Mouse (Mus musculus) heart, embryonic 13.5 days (tissue): ENCODE data around the gene Usp21. TPM values are rescaled to one million over a fixed set of nuclear protein-coding genes. Genes with fewer than 3 reads are reported as not detected.

ENCODE experiments used
- ATAC-seq: fragments of 200-750 bp; cut with Nextera tagmentation; 2 replicates; pipeline ENCODE4 v1.8.0; 2017; ENCODE audit warnings: moderate TSS enrichment; ENCODE audit not compliant: insufficient number of reproducible peaks, low FRiP score, low TSS enrichment; ENCODE audit errors: extremely low read depth
- H3K27ac ChIP-seq: fragments of 300-500 bp; sonication (generic); replicated peaks from 2 replicates; pipeline ENCODE4 v1.5.1; 2015; ENCODE audit warnings: moderate library complexity, mild to moderate bottlenecking, inconsistent platforms
- H3K27me3 ChIP-seq: fragments of 300-500 bp; sonication (generic); replicated peaks from 2 replicates; pipeline ENCODE4 v1.6.1; 2015; ENCODE audit warnings: mild to moderate bottlenecking, inconsistent platforms
- H3K36me3 ChIP-seq: fragments of 300-500 bp; sonication (generic); 2 replicates; pipeline ENCODE4 v1.6.1; 2015; ENCODE audit warnings: mild to moderate bottlenecking, inconsistent platforms
- H3K4me1 ChIP-seq: fragments of 300-500 bp; sonication (generic); 2 replicates; pipeline ENCODE4 v1.6.1; 2015; ENCODE audit warnings: inconsistent platforms
- H3K4me2 ChIP-seq: fragments of 300-500 bp; sonication (generic); 2 replicates; pipeline ENCODE4 v1.6.1; 2015; ENCODE audit warnings: inconsistent platforms, mild to moderate bottlenecking, moderate library complexity
- H3K4me3 ChIP-seq: fragments of 300-500 bp; sonication (generic); 2 replicates; pipeline ENCODE4 v1.5.1; 2015; ENCODE audit warnings: moderate library complexity, mild to moderate bottlenecking, inconsistent platforms
- H3K9ac ChIP-seq: fragments of 300-500 bp; sonication (generic); 2 replicates; pipeline ENCODE4 v1.6.1; 2015; ENCODE audit warnings: inconsistent platforms, mild to moderate bottlenecking, moderate library complexity
- H3K9me3 ChIP-seq: fragments of 300-500 bp; sonication (generic); 2 replicates; pipeline ENCODE4 v1.6.1; 2016; ENCODE audit warnings: inconsistent platforms
- WGBS: fragments of 180-500 bp; shearing (Covaris S2); methylation state at CpG from one replicate; pipeline ENCODE4 v1.1.7; 2015; ENCODE audit warnings: mixed read lengths; 5-methylcytosine and 5-hydroxymethylcytosine counted together
- polyA plus RNA-seq: library from polyadenylated mRNA; unstranded; fragments of >200 nt; fragmentation: Nextera tagmentation; extraction: Ambion mirVana; gene quantifications from 2 replicates; pipeline ENCODE4 v1.2.1, GENCODE M21; 2015

Usp21 gene
- polyA plus RNA-seq, 1 experiment from 2014 or later, result 48.4 TPM

DNA sequence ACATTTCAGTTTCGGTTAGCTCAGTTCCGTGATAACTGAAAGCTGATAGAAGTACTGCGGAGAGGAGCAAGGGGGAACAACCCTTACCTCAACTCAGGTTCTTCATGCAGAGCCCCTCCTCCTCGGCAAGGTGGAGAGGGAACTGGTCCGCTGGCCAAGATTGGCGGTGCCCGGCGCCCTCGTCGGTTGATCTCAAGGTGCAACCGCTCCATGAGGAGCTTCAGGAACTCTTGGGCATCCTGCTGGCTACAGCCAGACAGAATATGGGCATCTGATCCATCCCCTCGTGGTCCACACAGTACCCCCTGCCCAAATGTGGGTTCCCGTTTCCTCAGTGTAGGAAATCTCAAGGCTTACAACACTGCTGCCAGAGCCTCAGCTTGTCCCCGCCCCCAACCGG is 3.3 kb downstream of the Usp21 start:
- H3K4me2 ChIP-seq, result no peak overlapping the region
- WGBS, result 91% methylated on average over 15 of the region's 15 CpGs
- H3K9me3 ChIP-seq, result no peaks in the 10 kb centered on the region
- H3K36me3 ChIP-seq, result peaks cover 59% of the 10 kb centered on the region
- ATAC-seq, result no peak
- H3K4me1 ChIP-seq, result peaks cover 52% of the 10 kb centered on the region
- H3K9ac ChIP-seq, result peak overlapping the region; percentile 6; the same call in 1 of the 2 replicates
- no peak overlapping the region for H3K4me3 ChIP-seq
- H3K27ac ChIP-seq, result no peak overlapping the region
- no peaks in the 10 kb centered on the region for H3K27me3 ChIP-seq

GRCm38 (mm10) chr1:171283188-171284160 is 4.3 kb downstream of the Usp21 start:
- Histone ChIP-seq H3K4me3 (no peak overlapping the region), H3K27ac (no peak overlapping the region), H3K27me3 (no peaks in the 10 kb centered on the region), H3K9ac (no peak overlapping the region; the same call in 1 of the 2 replicates), H3K4me2 (no peak overlapping the region), H3K36me3 (peaks cover 59% of the 10 kb centered on the region), H3K9me3 (no peaks in the 10 kb centered on the region), H3K4me1 (peaks cover 54% of the 10 kb centered on the region)
- ATAC-seq, result no peak
- WGBS, result 91% methylated on average over 18 of the region's 18 CpGs

- H3K9me3 ChIP-seq, result no peaks in the 10 kb centered on the region
- 67% methylated on average over 18 of the region's 18 CpGs for WGBS
- peaks cover 70% of the 10 kb centered on the region for H3K36me3 ChIP-seq
- peak overlapping the region; percentile 86 for H3K9ac ChIP-seq
- peak overlapping the region; percentile 70 for H3K4me3 ChIP-seq
- ATAC-seq, result no peak
- peak overlapping the region; percentile 83 for H3K4me2 ChIP-seq
- H3K27ac ChIP-seq, result 0 out of 2 replicates have a peak overlapping the region, but pooled peaks have one; percentile 94
- no peaks in the 10 kb centered on the region for H3K27me3 ChIP-seq
- H3K4me1 ChIP-seq, result peaks cover 49% of the 10 kb centered on the region
These were observed 5.5 kb downstream of the Usp21 start for GRCm38 (mm10) chr1:171282086-171282805.

DNA sequence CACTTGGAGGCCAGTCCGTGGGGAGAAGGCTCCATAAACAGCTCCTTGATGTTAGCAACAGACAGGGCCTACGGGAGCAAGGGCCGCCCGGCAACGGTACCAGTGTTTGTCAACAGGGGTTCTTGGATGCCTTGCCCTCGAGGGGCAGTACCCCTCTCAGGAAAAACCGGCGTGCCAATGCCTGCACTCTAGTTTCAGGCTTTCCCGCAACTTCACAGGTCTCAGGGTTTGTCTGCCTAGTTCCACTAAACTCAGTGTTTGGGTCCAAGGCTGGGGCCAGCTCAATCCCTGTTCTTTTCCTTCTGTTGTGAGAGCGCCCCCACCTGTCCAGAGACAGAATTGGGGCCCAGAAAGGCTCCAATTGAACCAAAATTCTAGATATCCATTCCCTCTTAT is 6.3 kb downstream of the Usp21 start:
- no peak for ATAC-seq
- Histone ChIP-seq H3K27ac (peak overlapping the region; percentile 94), H3K36me3 (peaks cover 76% of the 10 kb centered on the region), H3K4me2 (peak overlapping the region; percentile 83), H3K4me3 (peak overlapping the region; percentile 70), H3K9ac (peak overlapping the region; percentile 86), H3K27me3 (no peaks in the 10 kb centered on the region), H3K9me3 (no peaks in the 10 kb centered on the region), H3K4me1 (peaks cover 42% of the 10 kb centered on the region)
- WGBS, result under 1% methylated on average over 10 of the region's 10 CpGs

- Histone ChIP-seq H3K4me3 (peak within 1 kb of the TSS; percentile 70), H3K4me2 (peak within 1 kb of the TSS; percentile 83), H3K27me3 (no peaks in the 10 kb centered on the region), H3K36me3 (peaks cover 76% of the 10 kb centered on the region), H3K4me1 (peaks cover 37% of the 10 kb centered on the region), H3K9ac (peak within 1 kb of the TSS; percentile 92), H3K9me3 (no peaks in the 10 kb centered on the region), H3K27ac (peak within 1 kb of the TSS; percentile 94)
- ATAC-seq, result peak; percentile 91
- WGBS, result under 1% methylated on average over 26 of the region's 26 CpGs
These were observed 6.8 kb downstream of the Usp21 start, which contains the start of gene Ppox for GRCm38 (mm10) chr1:171280916-171281527. TSS of gene Ppox (minus strand) at chr1:171281186.

GRCm38 (mm10) chr1:171280250-171280915 is 7.4 kb downstream of the Usp21 start:
- H3K27ac ChIP-seq, result peak overlapping the region; percentile 94
- H3K4me3 ChIP-seq, result peak overlapping the region; percentile 70
- H3K36me3 ChIP-seq, result peaks cover 76% of the 10 kb centered on the region
- H3K27me3 ChIP-seq, result no peaks in the 10 kb centered on the region
- H3K4me2 ChIP-seq, result peak overlapping the region; percentile 83
- H3K4me1 ChIP-seq, result peaks cover 31% of the 10 kb centered on the region
- peak overlapping the region; percentile 92 for H3K9ac ChIP-seq
- no peak for ATAC-seq
- no peaks in the 10 kb centered on the region for H3K9me3 ChIP-seq
- 1% methylated on average over 25 of the region's 25 CpGs for WGBS

GRCm38 (mm10) chr1:171279721-171280120 is 8.1 kb downstream of the Usp21 start:
- H3K4me3 ChIP-seq, result peak overlapping the region; percentile 70
- H3K27ac ChIP-seq, result peak overlapping the region; percentile 94; the same call in 1 of the 2 replicates
- H3K4me1 ChIP-seq, result peaks cover 28% of the 10 kb centered on the region
- peaks cover 76% of the 10 kb centered on the region for H3K36me3 ChIP-seq
- H3K27me3 ChIP-seq, result no peaks in the 10 kb centered on the region
- ATAC-seq, result no peak
- peak overlapping the region; percentile 92 for H3K9ac ChIP-seq
- 57% methylated on average over 5 of the region's 5 CpGs for WGBS
- H3K9me3 ChIP-seq, result no peaks in the 10 kb centered on the region
- peak overlapping the region; percentile 83 for H3K4me2 ChIP-seq

- Histone ChIP-seq H3K27ac (no peak overlapping the region), H3K4me1 (peaks cover 28% of the 10 kb centered on the region), H3K36me3 (peaks cover 76% of the 10 kb centered on the region), H3K9me3 (no peaks in the 10 kb centered on the region), H3K4me3 (peak overlapping the region; percentile 70), H3K9ac (peak overlapping the region; percentile 92), H3K27me3 (no peaks in the 10 kb centered on the region), H3K4me2 (peak overlapping the region; percentile 83)
- 79% methylated on average over 14 of the region's 14 CpGs for WGBS
- no peak for ATAC-seq
These were observed 8.6 kb downstream of the Usp21 start for GRCm38 (mm10) chr1:171279012-171279705.

DNA sequence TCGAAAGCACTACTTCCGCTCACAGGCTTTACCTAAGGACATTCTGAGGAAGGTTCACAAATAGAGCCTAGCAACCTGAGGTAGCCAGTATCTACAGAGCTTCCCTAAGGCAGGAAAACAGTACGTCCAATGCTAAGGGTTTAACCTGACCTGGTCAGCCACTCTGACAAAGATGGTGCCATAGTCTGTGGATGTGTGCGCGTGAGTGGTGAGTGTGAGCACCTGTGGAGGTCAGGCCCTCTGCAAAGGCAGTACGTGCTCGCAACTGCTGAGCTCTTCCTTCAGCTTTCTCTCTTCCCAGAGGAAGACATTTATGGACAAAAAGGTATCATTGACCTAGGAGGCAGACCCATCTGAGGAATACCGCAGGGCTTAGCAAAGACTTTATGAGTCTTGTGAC is 9.4 kb downstream of the Usp21 start:
- ATAC-seq, result no peak
- H3K27ac ChIP-seq, result no peak overlapping the region
- no peaks in the 10 kb centered on the region for H3K27me3 ChIP-seq
- no peak overlapping the region for H3K9ac ChIP-seq
- 90% methylated on average over 8 of the region's 8 CpGs for WGBS
- H3K9me3 ChIP-seq, result no peaks in the 10 kb centered on the region
- peak overlapping the region; percentile 83; the same call in 1 of the 2 replicates for H3K4me2 ChIP-seq
- peaks cover 76% of the 10 kb centered on the region for H3K36me3 ChIP-seq
- H3K4me3 ChIP-seq, result peak overlapping the region; percentile 3; the same call in 1 of the 2 replicates
- H3K4me1 ChIP-seq, result peaks cover 28% of the 10 kb centered on the region

GRCm38 (mm10) chr1:171277736-171278135 is 10.1 kb downstream of the Usp21 start:
- Histone ChIP-seq H3K4me1 (peaks cover 28% of the 10 kb centered on the region), H3K9ac (no peak overlapping the region), H3K4me3 (no peak overlapping the region), H3K27me3 (no peaks in the 10 kb centered on the region), H3K9me3 (no peaks in the 10 kb centered on the region), H3K4me2 (peak overlapping the region; percentile 83; the same call in 1 of the 2 replicates), H3K36me3 (peaks cover 76% of the 10 kb centered on the region), H3K27ac (no peak overlapping the region)
- ATAC-seq, result no peak
- 90% methylated on average over 10 of the region's 10 CpGs for WGBS
